8 mouse cellular contexts compared by ENCODE assay signal in the genomic region with DNA sequence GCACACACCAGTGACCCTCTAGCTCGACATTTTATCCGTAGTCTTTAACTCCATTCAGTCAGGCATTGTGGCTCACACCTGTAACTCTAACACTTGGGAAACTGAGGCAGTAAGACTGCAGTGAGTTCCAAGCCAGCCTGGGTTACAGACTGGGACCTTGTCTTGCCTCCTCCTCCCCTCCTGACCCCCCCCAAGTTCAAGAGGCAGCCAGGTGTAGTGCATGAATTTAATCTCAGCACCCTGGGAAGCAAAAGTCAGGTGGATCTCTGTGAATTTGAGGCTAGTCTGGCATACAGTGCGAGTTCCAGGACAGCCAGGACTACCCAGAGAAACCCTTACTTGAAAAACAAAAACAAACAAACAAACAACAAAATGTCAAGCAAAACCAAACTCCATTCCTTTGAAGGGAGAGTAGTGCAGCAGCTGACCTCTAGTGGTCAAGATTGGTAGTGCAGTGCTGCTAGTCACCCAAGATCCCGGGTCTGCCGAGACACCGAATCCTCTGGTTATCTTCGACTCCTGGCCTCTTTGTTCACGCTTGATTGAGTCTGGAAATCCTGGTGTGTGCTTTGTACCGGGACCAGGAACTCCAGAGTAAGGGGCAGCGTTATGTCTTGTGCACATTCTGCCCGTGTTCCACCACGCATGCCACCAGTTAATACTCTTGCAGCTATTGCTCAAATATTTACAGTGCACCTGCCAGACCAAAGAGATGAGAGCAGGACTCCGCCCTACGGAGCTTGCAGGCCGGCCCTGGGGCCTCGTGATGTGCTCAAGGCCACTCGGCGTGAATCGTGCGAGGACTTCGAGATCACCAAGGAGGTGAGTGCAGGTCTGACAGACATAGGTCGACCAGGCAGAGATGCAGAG. TPM values are rescaled to one million over a fixed set of nuclear protein-coding genes. Genes with fewer than 3 reads are reported as not detected.
A peak's percentile ranks its signal among the peaks of the same experiment; 100 is the strongest.
DNase-seq lines count a peak whose midpoint lies in the region; ATAC-seq and TF ChIP-seq lines count a peak whose summit lies in the region.

No protein-coding gene starts in this region.

- WGBS in cerebellum, adult 2 months: 13% methylated on average over 22 of the region's 22 CpGs
- WGBS in forebrain, embryonic 16.5 days: 19% methylated on average over 22 of the region's 22 CpGs
- WGBS in hindbrain, embryonic 11.5 days: 22% methylated on average over 22 of the region's 22 CpGs

- ATAC-seq in forebrain, embryonic 16.5 days: no peak
- ATAC-seq in hindbrain, embryonic 11.5 days (ENCODE audit: low FRiP score): no peak

- no peak for TF ChIP-seq POLR2A in cerebellum, adult 2 months (IDR thresholded peaks at IDR 0.05; ENCODE audit: borderline replicate concordance, insufficient read depth, low read length)

- H3K4me1 ChIP-seq in cerebellum, adult 2 months (ENCODE audit: control insufficient read depth, insufficient read depth, low read length): peaks cover 7% of the 10 kb centered on the region; the same call in 1 of the 2 replicates
- peaks cover 5% of the 10 kb centered on the region; the same call in 1 of the 2 replicates for H3K4me1 ChIP-seq in forebrain, embryonic 16.5 days (replicated peaks; ENCODE audit: control insufficient read depth, insufficient read depth, low read length)
- H3K4me1 ChIP-seq in hindbrain, embryonic 11.5 days (replicated peaks; ENCODE audit: control insufficient read depth, insufficient read depth, low read length): 0 out of 2 replicates have a peak, but pooled peaks cover 2% of the 10 kb centered on the region

- H3K9ac ChIP-seq in forebrain, embryonic 16.5 days (replicated peaks; ENCODE audit: low read depth, low read length): peak overlapping the region; percentile 46
- H3K9ac ChIP-seq in hindbrain, embryonic 11.5 days (ENCODE audit: low read depth, low read length): 0 out of 2 replicates have a peak overlapping the region, but pooled peaks have one; percentile 27

- TF ChIP-seq CTCF in cerebellum, adult 2 months (IDR thresholded peaks at IDR 0.05; ENCODE audit: borderline replicate concordance, insufficient read depth, low read depth, low read length): peak; percentile 93

- no peaks in the 10 kb centered on the region for H3K9me3 ChIP-seq in forebrain, embryonic 16.5 days (ENCODE audit: control insufficient read depth, low read length)
- no peaks in the 10 kb centered on the region for H3K9me3 ChIP-seq in hindbrain, embryonic 11.5 days (ENCODE audit: control insufficient read depth, low read length)

- H3K27ac ChIP-seq in cerebellum, adult 2 months (ENCODE audit: insufficient read depth, low read length): no peak overlapping the region
- H3K27ac ChIP-seq in forebrain, embryonic 16.5 days (ENCODE audit: low read length): no peak overlapping the region
- no peak overlapping the region for H3K27ac ChIP-seq in hindbrain, embryonic 11.5 days (ENCODE audit: low read depth, low read length)

- no peaks in the 10 kb centered on the region for H3K36me3 ChIP-seq in forebrain, embryonic 16.5 days (ENCODE audit: control insufficient read depth, insufficient read depth)
- no peaks in the 10 kb centered on the region for H3K36me3 ChIP-seq in hindbrain, embryonic 11.5 days (ENCODE audit: control insufficient read depth, insufficient read depth, low read length)

- H3K4me2 ChIP-seq in forebrain, embryonic 16.5 days (ENCODE audit: low read length): peak overlapping the region; percentile 50
- H3K4me2 ChIP-seq in hindbrain, embryonic 11.5 days (replicated peaks; ENCODE audit: low read depth, low read length): peak overlapping the region; percentile 28; the same call in 1 of the 2 replicates

- peak; percentile 79 for DNase-seq in R1 (ENCODE audit: low read depth, low spot score)
- DNase-seq in cerebellum, adult 2 months: peak; percentile 70 to 81
- peak; percentile 87 for DNase-seq in hindbrain, embryonic 11.5 days (ENCODE audit: low spot score)
- peak; percentile 76 to 80 for DNase-seq in layer of hippocampus, postnatal 14 days (ENCODE audit: low spot score in 2 of 2)
- DNase-seq in lung, postnatal 36 days: peak; percentile 89
- DNase-seq in retina, postnatal 7 days (ENCODE audit: low read depth, low spot score): peak; percentile 60
- DNase-seq in urinary bladder, postnatal 25 days (ENCODE audit: low spot score): peak; percentile 66

- peak overlapping the region; percentile 43 for H3K4me3 ChIP-seq in cerebellum, adult 2 months (replicated peaks; ENCODE audit: insufficient read depth, low read depth, low read length)
- peak overlapping the region; percentile 27 for H3K4me3 ChIP-seq in forebrain, embryonic 16.5 days (replicated peaks; ENCODE audit: low read length)
- H3K4me3 ChIP-seq in hindbrain, embryonic 11.5 days (ENCODE audit: low read depth, low read length): no peak overlapping the region

- no peaks in the 10 kb centered on the region for H3K27me3 ChIP-seq in cerebellum, adult 2 months (ENCODE audit: control insufficient read depth, insufficient read depth, low read length)
- H3K27me3 ChIP-seq in forebrain, embryonic 16.5 days (replicated peaks; ENCODE audit: control insufficient read depth, insufficient read depth, low read length): no peaks in the 10 kb centered on the region
- peaks cover 8% of the 10 kb centered on the region; the same call in 1 of the 2 replicates for H3K27me3 ChIP-seq in hindbrain, embryonic 11.5 days (ENCODE audit: control insufficient read depth, insufficient read depth, low read length)

RNA-seq across cellular contexts. Expression of a gene that starts 13.8 kb away (rescaled TPM):
- 0.13 and 0.20 TPM in 2 replicates for polyA plus RNA-seq in cerebellum, adult 2 months (2012; rRNA removed)
- polyA plus RNA-seq in forebrain, embryonic 16.5 days (2015; fragmentation: Nextera tagmentation; extraction: Ambion mirVana): 0.15 and 0.17 TPM in 2 replicates
- not detected in 2 replicates for polyA plus RNA-seq in hindbrain, embryonic 11.5 days (2014; fragmentation: Nextera tagmentation; extraction: Ambion mirVana)
- not detected for total RNA-seq in layer of hippocampus, postnatal 14 days (2021)

RNA-seq across cellular contexts. Expression of a gene that starts 26.8 kb away (rescaled TPM):
- polyA plus RNA-seq in cerebellum, adult 2 months (2012; rRNA removed): 10.3 and 13.0 TPM in 2 replicates
- polyA plus RNA-seq in forebrain, embryonic 16.5 days (2015; fragmentation: Nextera tagmentation; extraction: Ambion mirVana): 0.45 and 0.56 TPM in 2 replicates
- 0.18 and 0.26 TPM in 2 replicates for polyA plus RNA-seq in hindbrain, embryonic 11.5 days (2014; fragmentation: Nextera tagmentation; extraction: Ambion mirVana)
- 10 to 100 TPM; 37.6 to 39.5 TPM for total RNA-seq in layer of hippocampus, postnatal 14 days (2021)

RNA-seq across cellular contexts. Expression of a gene that starts 39.3 kb away (rescaled TPM):
- polyA plus RNA-seq in cerebellum, adult 2 months (2012; rRNA removed): 7.1 and 8.9 TPM in 2 replicates
- polyA plus RNA-seq in forebrain, embryonic 16.5 days (2015; fragmentation: Nextera tagmentation; extraction: Ambion mirVana): 8.1 and 9.3 TPM in 2 replicates
- 7.9 and 10.2 TPM in 2 replicates for polyA plus RNA-seq in hindbrain, embryonic 11.5 days (2014; fragmentation: Nextera tagmentation; extraction: Ambion mirVana)
- 10 to 100 TPM in 1 of 2 experiments, 1 to 10 TPM in 1; 7.8 to 10.9 TPM for total RNA-seq in layer of hippocampus, postnatal 14 days (2021)

RNA-seq across cellular contexts. Expression of a gene that starts 41.9 kb away (rescaled TPM):
- polyA plus RNA-seq in cerebellum, adult 2 months (2012; rRNA removed): 0.07 and 0.24 TPM in 2 replicates
- 0.15 and 0.26 TPM in 2 replicates for polyA plus RNA-seq in forebrain, embryonic 16.5 days (2015; fragmentation: Nextera tagmentation; extraction: Ambion mirVana)
- polyA plus RNA-seq in hindbrain, embryonic 11.5 days (2014; fragmentation: Nextera tagmentation; extraction: Ambion mirVana): 0.12 and 0.32 TPM in 2 replicates
- under 1 TPM in 1 of 2 experiments, not detected in 1; 0.21 TPM for total RNA-seq in layer of hippocampus, postnatal 14 days (2021)
